Mouse (Mus musculus) G1E (cell line): ENCODE measurements around the gene Clca1.

Source experiments
- CTCF ChIP-seq: IDR thresholded peaks from 2 replicates; pipeline ENCODE4 v1.5.1; 2012; ENCODE audit warnings: low read depth, low read length, inconsistent platforms, mixed read lengths
- GATA1 ChIP-seq: IDR thresholded peaks from 2 replicates; pipeline ENCODE4 v1.6.1; 2012; ENCODE audit warnings: borderline replicate concordance, low read length, inconsistent platforms, mixed read lengths

GRCm38 (mm10) chr3:144977631-144978030 is 54.9 kb downstream of the Clca1 start:
- TF ChIP-seq GATA1 (no peak), CTCF (no peak)
